Mouse (Mus musculus) cerebellum, postnatal 14 days (tissue): ENCODE measurements around the gene Slc35d1.
"Not testable (repeated sequence)": the region's sequence is repeated elsewhere in the genome, so short reads cannot be mapped to it uniquely, and the experiment has no call there.

Source experiments
- DNase-seq, 2 experiments: peaks; one replicate each; pipeline ENCODE4 v3.0.0; 2021; ENCODE audit warnings: mixed read lengths in 2 of 2

Slc35d1 gene

DNA sequence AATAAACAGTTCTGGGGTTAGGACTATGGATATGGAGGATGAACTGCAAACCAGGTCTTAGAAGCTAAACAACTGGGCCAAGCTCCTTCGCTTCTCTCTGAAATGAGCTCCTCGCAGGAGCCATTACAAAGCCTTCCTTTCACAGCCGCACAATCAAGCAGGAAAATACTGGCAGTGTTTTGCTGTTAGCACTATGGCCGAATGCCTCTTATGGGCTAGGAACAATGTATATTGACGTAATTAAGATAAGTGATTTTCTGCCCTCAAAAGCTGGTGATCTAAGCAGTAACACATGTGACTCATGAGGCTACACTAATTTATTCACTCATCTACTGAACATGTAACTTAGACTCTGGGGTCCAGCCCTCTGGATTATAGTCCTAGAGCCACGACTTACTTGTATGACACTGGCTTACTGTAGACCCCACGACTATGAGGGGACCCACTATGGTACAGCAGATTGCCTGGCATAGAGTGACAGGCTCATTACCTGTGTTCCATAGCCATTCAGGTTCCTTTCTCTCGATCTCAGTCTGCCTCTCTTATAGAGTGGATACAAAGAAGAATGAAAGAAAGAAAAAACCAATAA lies 34.6 kb downstream of the Slc35d1 start:
- no peak for DNase-seq

DNA sequence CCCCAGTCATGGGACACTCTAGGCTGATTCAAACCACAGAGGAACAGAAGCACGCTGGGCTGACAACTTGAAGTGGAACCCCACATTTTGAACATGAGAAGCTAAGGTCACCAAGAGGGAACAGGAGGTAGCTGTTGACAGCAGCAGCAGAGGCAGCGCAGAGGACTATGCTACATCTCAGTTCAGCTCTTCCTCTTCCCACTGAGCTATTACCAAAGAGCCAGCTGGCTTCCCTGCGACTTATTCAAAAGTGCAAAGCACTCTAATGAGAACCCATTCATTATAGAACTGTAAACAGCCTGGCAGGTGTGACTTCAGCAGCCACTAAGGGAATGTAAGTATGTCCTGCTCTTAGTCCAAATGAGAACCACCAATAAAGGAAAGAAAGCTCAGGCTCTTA lies 35.4 kb downstream of the Slc35d1 start:
- DNase-seq, result no peak

DNA sequence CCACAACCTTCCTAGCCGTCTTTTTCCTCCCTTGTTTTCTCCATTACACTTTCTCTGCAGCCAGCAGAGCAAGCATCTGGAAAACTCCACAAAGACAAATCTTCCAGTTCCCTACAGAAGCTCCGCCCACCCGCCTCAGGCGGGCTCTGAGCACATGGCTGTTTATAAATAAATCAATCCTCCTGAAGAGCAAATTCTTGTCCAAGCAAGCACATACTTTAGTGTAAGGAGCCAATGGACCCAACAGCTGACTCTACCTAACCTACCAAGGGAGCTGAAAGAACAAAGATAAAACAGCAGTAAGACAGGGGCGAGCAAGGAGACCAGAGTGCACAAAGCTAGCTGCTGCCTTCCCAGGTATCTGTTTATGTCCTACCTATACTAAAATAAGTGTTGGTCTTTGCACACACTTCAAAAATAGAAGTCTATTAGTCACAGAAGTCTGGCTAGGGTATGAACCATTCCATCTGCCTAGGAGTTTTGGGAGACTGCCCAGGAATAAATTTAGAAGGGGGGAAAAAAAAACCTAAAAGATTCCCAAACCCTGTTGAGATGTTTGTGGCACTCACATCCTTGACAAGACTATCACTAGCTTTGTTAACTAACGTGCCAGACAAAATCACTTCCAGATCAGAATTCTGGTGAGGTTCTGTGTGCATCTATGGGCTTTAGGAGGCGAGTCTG lies 36.2 kb downstream of the Slc35d1 start:
- DNase-seq, result no peak

DNA sequence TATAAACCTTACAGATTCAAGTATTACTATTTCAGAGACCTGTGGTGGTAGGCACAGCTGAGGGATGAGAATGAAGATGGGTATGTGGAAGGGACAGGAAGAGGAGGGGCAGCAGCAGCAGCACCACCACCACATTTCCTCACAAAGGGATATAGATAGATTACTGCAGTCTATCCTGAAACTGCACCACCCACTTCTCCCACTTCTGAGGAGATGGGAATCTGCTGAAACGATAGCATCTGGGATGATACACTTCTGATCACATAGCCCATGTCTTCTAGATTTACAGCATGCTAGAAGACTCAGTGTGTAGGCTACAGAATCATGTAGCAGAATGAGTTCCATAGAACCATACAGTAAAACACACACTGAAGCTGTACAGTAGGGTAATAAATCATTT lies 37.3 kb downstream of the Slc35d1 start:
- no peak for DNase-seq

DNA sequence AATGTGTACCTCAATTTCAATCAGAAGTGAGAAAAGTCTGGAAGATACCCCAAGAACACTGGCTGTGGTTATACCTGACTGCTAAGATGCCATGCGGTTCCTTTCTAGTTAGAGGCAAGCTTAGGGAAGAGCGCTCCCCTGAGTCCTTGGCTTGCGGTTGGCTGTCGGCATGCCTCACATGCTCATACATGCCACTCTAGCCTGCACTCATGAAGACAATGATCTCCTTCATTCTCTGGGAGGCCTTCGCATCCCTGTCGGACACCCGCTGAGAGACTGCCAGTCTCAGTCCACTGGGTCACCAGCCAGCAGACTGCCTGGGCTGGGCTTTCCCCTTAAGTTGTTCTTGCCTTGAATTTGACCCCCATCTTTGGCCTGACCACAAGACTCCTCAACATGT lies 41.0 kb downstream of the Slc35d1 start:
- DNase-seq, result peak; percentile 16 to 33

DNA sequence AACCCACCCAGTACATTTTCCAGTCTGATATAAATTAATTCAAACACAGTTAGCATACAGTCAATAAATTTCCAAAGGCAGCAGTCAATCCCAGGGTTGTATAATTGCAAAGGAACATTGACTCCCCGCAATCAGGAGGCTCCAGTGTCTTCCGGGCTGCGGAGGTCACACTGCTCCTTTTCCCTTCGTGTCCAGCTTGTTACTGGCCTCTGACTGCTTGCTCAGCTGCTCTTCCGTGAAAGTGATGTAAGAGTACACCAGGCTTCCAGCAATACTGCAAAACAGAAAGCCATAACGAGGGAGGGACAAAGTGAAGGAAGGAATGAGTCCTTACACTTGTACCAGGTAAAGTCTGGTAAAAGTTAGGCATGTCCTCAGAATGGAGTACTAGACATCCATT lies 41.5 kb downstream of the Slc35d1 start:
- DNase-seq, result no peak

DNA sequence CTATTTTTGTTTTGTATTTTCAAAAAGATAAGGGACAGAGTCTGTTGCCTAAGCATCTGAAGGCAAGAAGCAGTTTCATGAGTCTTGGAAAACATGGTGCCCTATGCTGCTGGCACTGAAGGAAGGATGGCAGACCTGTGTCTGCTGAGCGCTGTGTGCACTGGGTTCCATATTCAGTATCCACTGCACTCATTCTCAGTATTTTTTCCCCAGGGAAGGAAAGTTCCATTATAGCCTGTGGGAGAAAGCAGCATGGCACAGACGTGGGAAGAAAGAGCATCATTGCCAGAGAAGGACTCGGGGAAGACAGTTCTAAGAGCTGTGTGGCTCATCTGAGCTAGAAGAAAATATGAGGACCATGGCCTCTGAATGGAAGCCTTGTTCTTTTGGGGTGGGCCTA lies 43.7 kb downstream of the Slc35d1 start:
- DNase-seq, result no peak

DNA sequence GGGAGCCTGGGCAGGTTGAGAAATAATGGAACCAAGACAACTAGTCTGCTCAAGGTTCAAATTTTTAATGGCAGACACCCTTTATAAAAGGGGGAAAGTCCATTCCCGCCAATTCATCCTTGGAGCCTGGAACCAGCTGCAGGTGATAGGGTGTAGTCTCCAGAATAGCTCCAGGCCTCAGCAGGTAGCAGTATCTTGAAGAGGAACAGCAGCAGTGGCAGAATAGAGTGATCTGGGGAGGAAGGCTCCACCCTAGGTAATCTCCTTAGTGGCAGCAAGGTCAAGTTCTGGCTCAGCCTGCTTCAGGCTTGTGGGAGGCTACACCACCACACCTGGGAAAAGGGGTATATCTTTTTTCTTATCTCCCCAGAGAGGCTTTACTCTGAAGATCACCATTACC lies 48.8 kb downstream of the Slc35d1 start:
- not testable (repeated sequence) for DNase-seq

DNA sequence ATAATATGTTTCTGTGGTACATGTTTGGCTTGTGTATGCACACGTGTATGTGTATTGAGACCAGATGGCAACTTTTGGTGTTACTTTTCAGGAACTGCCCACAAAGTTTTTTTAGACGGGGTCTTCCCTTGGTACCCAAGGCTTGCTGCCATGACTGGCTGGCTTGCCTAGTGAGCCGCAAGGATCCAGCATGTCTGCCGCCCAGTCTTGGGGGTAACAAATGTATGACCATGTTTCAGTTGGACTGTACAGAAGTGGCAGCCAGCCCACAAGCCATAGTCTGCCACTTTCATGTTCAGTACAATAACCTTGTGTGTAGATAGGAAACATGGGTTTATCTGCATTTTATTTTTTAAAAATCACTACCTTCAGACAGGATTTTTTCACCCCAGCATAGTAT lies 56.2 kb downstream of the Slc35d1 start:
- no peak for DNase-seq

DNA sequence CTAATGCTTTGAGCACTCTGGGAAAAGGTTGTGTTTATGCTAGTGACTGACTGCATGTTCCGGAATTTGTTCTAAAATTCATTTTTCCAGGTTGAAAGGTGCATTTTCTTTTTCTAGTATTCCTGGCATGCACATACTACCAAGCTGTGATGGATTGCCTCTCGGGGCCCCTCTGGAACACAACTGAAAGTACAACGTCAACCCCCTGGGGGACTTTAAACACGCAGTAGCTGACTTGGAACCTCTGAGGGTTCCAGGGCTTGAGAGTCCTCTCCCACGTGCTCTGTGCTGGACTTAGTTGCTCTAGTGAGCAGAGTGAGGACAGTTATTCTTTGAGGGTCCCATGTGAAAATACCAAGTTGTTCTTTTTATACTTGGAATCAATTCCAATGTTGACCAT lies 63.0 kb downstream of the Slc35d1 start:
- DNase-seq, result no peak

DNA sequence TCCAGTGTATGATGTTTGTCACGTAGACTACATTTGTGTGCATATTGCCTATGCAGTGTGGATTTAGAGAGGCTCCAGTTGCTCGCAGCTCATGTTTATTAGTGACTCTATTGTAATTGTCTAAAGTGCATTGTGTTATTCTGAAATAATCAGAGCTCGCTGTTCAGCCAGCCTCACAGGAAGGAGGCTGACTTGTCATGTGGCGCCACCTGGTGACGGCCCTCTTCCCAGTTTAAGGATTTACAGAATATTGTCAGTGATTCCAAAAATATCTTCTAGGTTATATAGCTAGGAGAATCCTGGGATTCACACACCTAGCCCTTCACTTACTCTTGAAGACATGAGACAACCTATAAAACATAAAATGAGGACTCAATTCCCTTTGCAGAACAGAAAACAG lies 68.6 kb downstream of the Slc35d1 start:
- peak; percentile 88 to 93 for DNase-seq

DNA sequence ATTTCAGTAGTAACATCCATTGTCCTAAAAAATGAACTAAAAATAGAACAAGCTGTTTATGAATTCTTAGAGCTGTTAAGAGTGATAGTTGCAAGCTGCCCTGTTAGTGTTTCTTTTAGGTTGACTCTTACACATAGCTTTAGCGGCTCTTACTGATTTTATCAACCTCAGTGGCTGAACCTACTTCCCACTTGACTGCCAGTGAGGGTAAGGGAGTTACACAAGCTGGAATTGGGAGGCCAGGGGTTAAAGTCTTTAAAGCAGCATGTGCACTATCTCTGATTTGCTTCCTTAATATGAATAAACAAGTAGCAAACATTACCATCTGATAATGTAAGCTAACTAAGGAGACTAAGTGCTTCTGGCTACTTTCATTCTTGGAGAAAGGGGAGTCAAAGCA lies 78.0 kb downstream of the Slc35d1 start:
- DNase-seq, result no peak

DNA sequence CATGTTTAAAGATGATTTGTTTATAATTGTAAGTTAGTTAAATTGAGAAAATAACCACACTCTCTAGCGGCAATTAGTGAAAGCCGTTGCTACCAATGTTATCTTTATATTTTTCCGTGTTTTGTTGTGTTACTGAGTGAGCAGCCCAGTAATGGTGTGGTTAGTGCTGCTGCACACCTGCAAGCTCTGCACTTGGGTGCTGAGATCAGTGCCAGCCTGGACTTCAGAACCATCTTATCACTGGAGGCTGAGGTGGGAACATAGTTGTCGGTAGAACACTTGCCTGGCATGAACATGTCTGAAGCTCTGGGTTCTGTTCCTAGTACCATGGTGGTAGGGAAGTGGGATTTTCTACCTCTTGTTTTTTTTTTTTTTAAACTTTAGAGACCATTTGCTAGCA lies 88.4 kb downstream of the Slc35d1 start:
- no peak for DNase-seq

DNA sequence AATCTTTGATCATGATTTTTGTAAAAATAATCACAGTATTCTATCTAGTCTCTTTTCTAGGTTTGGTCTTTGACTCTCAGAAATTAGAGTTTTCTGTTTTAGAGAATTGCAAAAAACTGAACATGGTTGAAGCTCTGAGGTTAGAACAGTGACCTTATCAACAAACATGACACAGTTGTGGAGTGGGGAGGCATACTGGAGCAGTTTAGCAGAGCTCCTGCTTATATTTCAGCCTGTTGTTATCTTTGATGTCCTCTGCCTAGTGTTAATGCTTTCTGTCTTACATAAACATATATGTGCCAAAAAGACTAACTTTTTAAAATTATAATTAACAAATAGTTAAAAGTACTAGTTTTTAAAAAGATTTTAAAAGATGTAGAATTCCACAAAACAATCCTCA lies 91.4 kb downstream of the Slc35d1 start:
- no peak for DNase-seq

DNA sequence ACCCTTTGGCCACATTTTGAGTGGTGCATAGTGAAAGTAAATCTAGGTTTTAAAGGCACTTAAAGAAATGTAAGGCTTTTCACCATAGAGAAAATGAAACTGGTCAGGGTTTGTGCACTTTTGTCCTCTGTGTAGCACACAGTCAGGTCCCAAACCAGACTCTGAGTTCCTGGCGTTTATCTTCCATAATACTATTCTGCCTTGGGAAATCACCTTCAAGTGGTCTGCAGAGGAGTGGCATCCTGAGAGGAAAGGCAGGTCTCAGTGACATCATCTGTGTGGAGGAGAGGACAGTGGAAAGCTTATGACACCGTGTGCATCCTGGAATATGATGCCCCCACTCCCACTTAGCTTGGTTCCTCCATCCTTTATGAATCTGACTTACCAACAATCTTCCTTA lies 91.9 kb downstream of the Slc35d1 start:
- no peak for DNase-seq

DNA sequence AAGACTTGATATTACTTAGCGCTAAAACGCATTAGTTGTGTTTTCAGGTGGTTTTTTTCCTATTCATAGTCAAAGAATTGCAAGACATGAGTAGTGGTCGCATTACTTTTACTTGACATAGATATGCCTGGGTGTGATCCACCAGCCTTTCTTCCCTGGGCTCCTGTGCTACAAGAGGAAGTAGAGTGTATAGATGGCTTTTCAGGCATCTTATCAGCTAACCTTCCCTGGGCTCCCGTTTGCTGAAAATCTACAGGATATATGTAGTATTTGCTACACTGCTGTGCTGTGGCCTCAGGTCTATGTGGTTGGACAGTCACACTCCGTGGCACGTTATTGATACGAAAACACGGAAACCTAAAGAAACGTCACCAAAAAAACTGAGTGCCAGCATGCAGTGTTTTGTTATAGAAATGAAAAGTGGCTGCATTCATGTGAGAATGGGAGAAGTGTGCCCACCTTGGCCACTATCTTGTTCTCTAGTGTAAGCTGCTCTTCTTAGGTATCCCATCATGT lies 94.0 kb downstream of the Slc35d1 start:
- no peak for DNase-seq
